Mouse (Mus musculus) brain, embryonic 14.5 days (tissue): Measurements from ENCODE around the gene Tbc1d22a. TPM values are rescaled to one million over a fixed set of nuclear protein-coding genes. Genes with fewer than 3 reads are reported as not detected.

Experiments used
- DNase-seq: peaks from one replicate; pipeline ENCODE4 v3.0.0-alpha.2; 2011; ENCODE audit warnings: low read depth
- CTCF ChIP-seq: fragments of 200-500 bp; IDR thresholded peaks from 2 replicates; pipeline ENCODE4 v1.5.1; 2012; ENCODE audit warnings: inconsistent platforms, mild to moderate bottlenecking, moderate library complexity, borderline replicate concordance; ENCODE audit not compliant: insufficient read depth, insufficient read length; ENCODE audit errors: extremely low read depth
- POLR2A ChIP-seq: fragments of 200-500 bp; IDR thresholded peaks from 2 replicates; pipeline ENCODE4 v1.6.1; 2012; ENCODE audit warnings: mild to moderate bottlenecking, inconsistent platforms, borderline replicate concordance; ENCODE audit not compliant: poor library complexity, insufficient read depth, insufficient read length, severe bottlenecking; ENCODE audit errors: extremely low read depth
- polyA plus RNA-seq: library from polyadenylated mRNA; depleted of rRNA; stranded (reverse); fragments of >200 nt; gene quantifications from 2 replicates; pipeline ENCODE4 v1.2.3, GENCODE M21; 2012

The Tbc1d22a gene
- polyA plus RNA-seq, 1 experiment: 16.8 TPM

- TF ChIP-seq POLR2A: no peak
- no peak for TF ChIP-seq CTCF
- no peak for DNase-seq
Measured at GRCm38 (mm10) chr15:86339736-86340135, 125.5 kb downstream of the Tbc1d22a start.

DNA sequence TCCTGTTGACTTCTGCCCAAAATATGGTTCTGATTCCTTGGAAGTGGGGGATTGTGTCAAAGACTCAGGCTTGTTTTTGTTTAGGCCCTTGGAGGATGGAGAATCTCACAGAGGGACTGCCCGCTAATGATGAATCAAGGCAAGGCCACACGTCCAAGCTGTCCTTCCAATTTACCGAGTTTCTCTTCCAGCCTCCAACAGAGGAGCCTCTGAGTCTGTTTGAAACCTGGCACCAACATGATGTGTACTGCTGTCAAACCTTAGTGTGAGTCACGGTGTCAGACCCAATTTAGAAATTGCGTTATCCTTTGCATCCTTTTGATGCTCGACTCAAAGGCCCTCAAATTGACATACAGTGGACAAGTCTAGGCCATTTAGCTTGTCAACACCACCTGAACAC is 126.5 kb downstream of the Tbc1d22a start:
- TF ChIP-seq POLR2A (no peak), CTCF (no peak)
- no peak for DNase-seq

DNA sequence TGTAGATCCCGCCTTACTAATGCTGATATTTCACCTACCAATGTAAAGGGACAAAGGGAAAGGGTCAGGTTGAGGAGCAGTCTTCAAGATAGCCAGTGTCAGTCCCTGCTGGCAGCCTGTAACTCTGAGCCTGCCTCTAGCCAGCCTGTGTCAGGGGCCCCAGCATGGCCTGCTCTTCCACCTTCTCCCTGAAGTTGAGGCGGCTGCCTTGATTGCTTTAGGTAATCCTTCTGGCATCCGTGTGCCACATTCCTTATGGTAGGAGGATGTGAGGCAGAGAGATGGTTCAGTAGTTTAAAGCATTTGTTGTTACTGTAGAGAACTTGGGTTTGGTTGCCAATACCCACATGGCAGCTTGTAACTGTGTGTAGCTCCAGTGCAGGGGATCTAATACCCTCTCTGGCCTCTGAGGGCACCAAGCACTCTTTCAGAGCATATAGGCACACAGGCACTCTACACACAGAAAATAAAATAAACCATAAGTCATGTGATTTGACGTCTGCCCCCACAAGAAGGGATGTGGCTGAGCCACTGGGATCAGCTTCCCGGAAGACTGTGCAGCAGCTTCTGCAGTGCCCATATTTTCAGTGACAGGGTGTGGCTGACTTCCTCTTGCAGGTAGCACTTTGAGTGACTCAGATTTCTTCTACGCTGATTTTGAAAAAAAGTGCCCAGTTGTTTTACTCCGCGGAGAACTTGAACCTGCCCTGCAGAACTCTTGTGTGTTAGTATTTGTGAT is 128.5 kb downstream of the Tbc1d22a start:
- TF ChIP-seq CTCF (no peak), POLR2A (no peak)
- no peak for DNase-seq

- peak; percentile 87 for DNase-seq
- TF ChIP-seq CTCF (no peak), POLR2A (no peak)
Measured at GRCm38 (mm10) chr15:86344906-86345331, 130.7 kb downstream of the Tbc1d22a start.

DNA sequence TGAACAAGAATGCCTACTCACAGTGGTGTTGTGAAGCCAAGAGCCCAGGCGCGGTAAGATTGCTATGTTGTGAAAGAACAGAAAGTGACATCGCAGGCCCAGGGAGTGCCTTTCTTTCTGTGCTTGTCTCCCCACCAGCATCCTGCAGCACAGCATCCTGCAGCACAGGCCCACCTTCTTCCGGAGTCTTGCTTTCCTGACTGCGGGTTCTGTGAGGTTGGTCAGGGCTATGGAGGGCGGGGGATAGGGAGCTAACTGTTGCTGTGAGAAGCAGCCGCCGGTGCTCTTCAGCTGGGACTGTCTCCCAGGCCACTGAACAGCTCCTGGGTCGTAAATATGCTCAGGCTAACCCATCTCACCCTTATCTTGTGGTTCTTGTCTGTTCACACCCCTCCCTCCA is 131.6 kb downstream of the Tbc1d22a start:
- DNase-seq: no peak
- TF ChIP-seq POLR2A (no peak), CTCF (no peak)

- DNase-seq: peak; percentile 86
- TF ChIP-seq POLR2A (no peak), CTCF (no peak)
Measured at GRCm38 (mm10) chr15:86346606-86347005, 132.3 kb downstream of the Tbc1d22a start.

DNA sequence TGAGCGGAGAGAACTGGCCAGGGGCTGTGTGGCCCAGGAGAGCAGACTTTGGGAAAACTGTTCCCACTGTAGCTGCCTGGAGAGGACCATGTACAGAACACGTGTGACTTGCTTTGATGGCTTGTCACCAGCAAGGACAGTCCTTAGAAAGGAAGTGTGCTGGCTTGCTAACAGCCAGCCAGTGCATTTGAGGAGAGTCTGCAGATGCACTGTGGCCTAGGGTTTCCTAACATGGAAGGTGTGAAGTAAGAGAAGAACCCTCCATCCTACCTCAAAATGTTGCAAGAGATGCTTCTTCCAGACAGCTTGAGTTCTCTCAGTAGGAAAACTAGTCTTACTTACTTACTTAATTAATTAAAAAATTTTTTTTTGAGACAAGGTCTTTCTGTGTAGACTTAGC is 140.7 kb downstream of the Tbc1d22a start:
- TF ChIP-seq POLR2A (no peak), CTCF (no peak)
- DNase-seq: no peak

DNA sequence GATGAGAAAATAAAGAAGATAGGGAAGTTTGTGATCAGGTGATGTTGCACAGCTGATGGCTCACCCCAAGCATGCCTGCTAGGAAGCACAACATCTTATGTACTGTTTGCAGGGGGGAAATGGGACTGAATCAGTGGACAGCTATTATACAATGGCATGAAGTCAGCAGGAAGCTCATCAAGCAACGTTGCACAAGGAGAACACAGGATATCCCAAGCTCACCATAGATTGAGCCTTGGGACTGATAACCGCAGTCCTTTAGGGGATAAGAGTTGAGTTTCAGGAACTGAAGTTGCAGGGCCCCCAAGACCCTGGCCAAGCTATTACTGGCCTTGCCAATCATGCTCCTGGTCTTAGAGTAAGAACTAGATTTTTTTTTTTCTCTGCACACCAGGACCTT is 141.6 kb downstream of the Tbc1d22a start:
- TF ChIP-seq POLR2A: no peak
- no peak for TF ChIP-seq CTCF
- DNase-seq: no peak

DNA sequence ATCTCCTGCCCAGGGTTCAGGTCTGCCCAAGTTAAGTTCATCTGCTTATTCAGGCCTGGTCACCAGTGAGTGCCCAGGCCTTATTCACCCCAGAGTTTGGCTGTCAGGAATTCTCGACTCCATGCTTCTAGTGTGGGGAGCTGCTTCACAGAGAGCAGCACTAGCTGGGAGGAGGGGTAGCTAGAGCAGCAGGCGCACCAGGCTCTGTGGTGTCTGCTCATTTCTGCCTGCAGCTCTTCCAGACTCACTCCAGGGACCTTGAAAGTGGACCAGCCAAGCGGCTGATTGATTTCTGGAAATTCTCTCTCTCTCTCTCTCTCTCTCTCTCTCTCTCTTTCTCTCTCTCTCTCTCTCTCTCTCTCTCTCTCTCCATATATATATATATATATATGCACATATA is 146.1 kb downstream of the Tbc1d22a start:
- peak; percentile 53 for DNase-seq
- no peak for TF ChIP-seq CTCF
- no peak for TF ChIP-seq POLR2A

DNA sequence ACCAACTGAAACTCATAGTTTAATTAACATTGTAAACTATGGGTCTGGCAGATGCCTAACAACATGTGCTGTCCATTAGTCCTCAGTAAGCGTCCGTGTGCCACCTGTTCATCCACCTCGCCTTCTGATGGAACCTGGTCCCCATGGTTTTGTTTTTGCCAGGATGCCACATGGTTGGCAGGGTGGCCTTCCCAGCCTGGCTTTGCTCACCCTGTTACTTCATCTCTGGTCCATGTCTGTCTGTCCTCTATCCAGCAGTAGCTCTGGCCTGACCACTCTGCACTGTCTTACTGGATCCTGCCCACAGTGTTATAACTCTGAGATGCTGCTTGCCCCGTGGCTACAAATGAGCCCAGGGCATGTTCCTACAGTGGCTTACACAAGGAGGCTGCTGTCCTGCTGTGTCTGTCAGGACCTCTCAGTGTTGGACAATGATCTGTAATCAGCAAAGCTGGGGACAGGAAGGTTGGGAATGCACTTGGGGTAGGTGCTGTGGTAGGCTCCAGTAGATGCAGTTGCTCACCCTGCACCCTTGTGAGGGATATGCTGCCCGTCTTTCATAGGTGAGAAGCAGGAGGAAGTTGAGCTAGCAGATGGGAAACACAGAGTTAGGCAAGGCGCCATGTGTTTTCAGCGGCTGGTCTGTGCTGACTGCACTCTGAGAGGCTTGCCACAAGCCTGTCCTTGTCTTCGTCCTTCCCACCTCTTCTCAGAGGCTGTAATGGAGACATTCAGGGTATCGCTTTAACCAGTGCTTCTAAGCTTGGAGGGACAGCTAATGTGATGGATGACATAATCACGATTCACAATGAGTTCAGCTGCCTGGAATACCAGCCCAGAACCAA is 148.3 kb downstream of the Tbc1d22a start:
- DNase-seq: peak; percentile 86
- no peak for TF ChIP-seq POLR2A
- TF ChIP-seq CTCF: no peak

DNA sequence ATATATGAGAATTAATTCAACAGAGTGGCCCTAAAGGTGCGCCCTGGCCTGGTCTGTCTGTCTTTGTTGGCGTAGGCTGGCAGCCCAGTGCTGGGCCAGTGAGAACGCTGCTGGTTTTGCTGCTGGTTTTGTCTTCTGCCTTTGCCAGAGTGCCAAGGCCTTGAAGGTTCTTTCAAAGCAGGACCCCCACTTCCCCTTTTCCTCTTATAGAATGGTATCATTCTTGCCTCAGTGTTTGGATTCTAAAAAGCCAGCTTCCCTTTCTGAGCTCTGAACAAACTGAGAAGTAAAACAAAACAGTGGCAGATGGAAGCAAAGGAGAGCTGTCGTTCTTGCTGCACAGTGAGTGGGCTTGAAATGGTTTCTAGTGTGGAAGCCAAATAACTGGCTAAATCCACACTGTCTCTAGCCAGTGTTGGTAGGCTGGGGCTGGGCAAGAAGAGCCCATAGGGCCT is 149.6 kb downstream of the Tbc1d22a start:
- TF ChIP-seq POLR2A (no peak), CTCF (no peak)
- peak; percentile 82 for DNase-seq
